Mouse (Mus musculus) liver, adult 2 months (tissue): ENCODE measurements around the gene Olfml2a.

ENCODE experiments used
- CTCF ChIP-seq: fragments of 200-500 bp; IDR thresholded peaks from 2 replicates; pipeline ENCODE4 v1.5.1; 2011; ENCODE audit warnings: low read depth, low read length, control low read depth
- POLR2A ChIP-seq: fragments of 200-500 bp; IDR thresholded peaks from 2 replicates; pipeline ENCODE4 v1.6.1; 2011; ENCODE audit warnings: low read length, control low read depth; ENCODE audit not compliant: insufficient read depth; ENCODE audit errors: extremely low read depth

- TF ChIP-seq POLR2A = no peak
- no peak for TF ChIP-seq CTCF
Observed at GRCm38 (mm10) chr2:38992004-38992403, 60.2 kb downstream of the Olfml2a start.
